Mouse (Mus musculus) thymus, adult 18-20 months (tissue): ENCODE measurements at regions not wholly inside any gene's neighbourhood (a gene's known extent, or its start where the extent isn't known, plus 50 kb on each side); places are given as distances from the start of the nearest gene placed in this dataset.
"Not testable (repeated sequence)": the region's sequence is repeated elsewhere in the genome, so short reads cannot be mapped to it uniquely, and the experiment has no call there.

Experiments used
- DNase-seq, 2 experiments: peaks; one replicate each; pipeline ENCODE4 v3.0.0; 2022; ENCODE audit warnings: mixed read lengths in 2 of 2

DNA sequence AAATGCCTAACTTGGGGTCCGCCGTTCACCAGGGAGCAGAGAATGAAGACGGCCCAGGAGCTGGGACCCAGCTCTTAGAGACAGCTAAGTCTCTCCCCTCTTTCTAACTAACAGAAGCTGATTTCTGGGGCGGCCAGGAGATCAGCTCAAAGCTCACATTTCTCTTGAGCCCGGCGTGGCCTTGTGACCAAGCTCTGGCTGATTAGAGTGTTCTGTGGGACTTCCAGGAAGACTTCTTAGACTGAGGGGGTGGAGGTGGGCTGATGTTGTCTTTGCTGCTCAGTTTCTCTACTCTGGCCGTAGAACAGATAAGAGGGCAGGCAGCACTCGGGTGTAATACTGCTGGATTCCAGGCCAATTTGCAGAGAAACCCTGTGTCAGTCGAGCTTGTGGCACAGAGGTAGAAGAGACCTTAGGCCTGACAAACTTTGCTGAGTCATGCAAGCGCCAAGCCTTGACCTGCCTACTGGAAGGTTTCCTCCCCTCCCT is 96.5 kb upstream of the Map3k1 start:
- no peak for DNase-seq

DNA sequence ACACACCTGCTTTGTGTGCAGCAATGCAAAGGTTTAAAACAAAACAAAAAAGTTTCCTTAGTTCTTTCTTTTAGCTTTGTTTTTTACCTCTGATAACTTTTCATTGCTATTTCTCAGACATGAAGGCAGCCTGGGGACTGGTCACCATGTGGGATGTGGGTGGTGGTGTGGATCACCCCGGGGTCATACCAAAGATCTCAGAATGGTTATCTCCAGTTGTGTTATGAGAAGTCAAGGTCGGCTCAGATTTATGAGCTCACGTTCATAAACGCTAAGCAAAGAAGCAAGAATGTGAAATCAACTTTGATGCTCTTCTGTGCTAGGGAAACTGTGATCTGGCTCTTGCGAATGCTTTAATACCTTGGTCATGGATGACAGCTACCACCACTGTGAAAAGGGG is 102.3 kb upstream of the Map3k1 start:
- no peak for DNase-seq

DNA sequence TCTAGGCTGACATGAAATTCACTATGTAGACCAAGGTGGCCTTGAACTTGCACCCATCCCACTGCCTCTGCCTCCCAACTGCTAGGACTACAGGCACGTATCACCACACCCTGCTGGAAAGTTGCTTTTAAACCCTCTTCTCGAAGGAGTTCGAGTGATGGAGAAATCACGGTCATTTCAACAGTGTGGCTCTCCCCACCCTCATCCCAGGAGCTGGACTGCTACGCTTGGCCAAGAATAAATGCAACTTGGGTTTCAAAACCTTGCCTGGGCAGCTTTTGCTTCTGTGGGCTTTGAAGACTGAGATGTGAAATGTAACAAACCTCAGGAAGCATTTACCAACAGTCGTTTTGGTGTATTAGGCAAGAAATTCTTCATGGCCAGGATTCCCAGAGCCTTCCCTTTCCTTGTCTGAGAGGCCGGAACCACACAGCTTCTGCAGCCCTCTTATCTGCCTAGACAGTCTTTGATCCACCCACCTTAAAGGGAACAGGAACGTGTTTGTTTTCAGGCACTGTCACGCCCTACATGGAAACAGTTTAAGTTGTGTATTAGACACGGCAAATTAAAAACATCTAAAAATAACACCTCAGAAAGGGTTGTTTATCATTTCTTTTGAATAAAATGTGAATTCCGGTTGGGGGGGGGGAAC is 103.0 kb upstream of the Map3k1 start:
- DNase-seq = no peak

DNA sequence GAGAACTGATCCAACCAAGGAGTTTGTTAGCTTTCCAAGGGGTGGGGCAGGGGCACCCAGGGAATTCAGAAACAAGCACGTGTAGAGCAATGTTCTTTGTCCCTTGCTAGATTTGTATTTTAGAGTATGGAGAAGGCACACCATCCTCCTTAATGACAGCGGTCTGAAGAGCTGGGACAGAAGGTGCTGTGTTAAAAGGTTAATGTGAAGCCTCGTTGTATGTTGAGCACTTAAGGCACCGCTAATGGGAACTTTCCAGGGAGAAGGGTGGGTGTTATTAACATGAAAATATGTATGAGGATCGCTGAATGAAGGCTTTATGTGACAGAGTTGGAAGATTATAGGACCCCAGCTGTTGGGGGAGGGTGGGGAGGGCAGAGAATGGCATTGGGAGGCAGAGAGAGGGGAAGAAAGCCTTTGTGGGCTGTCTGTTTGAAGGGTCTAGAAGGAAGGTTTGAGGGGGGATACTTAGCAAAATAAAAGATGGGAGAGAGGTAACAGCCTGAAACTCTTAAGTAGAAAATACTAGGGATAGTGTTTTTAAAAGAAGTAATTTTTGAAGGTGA is 105.6 kb upstream of the Map3k1 start:
- DNase-seq = no peak

DNA sequence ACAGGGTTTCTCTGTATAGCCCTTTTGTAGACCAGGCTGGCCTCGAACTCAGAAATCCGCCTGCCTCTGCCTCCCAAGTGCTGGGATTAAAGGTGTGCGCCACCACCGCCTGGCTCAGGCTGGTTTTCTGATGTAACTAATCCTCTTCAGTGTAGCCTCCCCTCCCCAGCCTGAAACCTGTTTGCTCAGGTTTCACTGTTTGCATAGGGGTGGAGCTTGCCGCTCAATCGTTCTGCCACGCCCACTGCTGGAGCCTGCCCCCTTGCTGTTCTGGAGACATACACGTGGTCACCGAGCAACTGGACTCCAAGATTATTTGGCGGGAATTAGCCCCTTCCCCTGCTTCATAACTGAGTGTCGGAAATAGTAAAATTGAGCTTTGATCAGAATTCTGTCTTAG is 110.6 kb upstream of the Map3k1 start:
- not testable (repeated sequence) for DNase-seq

DNA sequence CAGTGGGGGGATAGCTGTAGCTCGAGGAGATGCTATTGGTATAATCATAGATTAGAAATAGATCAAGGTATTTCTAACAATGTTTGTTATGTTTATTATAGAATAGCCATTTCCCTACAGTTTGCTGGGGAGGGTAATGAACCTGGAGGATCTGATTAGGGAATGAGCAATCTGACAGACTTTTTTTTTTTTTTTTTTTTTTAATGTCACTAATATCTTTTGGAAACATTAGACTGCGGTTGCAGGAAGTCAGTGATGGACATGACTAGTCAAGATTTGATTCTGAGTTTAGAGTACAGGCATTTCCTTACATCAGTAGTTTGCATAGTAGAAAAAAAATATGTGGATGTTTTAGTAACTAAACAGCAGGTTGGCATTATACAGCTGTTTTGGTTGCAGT is 111.7 kb upstream of the Map3k1 start:
- no peak for DNase-seq

DNA sequence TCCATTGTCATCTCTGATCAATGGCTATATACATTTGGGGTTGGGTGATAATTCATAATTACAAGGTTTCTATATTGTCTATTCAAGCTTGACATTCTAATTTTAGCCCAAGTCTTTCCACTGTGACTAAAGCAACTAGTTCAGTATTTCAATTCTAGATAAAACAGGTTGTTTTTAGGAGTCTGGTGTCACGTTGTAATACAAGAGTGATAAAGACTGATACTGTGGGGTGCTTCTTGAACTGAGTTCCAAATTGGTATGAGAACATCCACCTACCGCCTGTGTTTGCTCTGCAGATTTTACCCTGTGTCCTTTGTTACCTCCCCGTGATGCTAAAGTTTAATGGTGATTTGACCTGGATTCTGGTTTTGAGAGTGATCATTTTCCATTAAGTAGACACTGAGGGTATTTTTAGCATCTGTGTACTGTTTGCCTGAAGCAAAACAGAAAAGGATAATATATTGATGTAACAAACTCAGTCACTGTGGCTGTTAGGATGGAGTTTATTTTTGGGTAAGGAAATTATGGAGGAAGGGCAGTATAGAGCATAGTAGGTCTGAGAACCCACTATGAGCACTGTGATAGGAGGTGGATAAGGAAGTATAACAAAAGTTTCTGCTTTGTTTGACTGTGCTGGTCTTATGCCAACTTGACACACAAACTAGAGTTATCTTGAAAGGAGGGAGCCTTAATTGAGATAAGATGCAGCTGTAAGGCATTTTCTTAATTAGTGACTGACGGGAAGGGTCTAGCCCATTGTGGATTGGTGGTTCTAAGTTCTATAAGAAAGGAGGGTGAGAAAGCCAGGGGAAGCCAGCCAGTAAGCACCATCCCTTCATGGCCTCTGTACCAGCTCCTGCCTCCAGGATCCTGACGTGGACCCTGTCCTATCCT is 112.6 kb upstream of the Map3k1 start:
- no peak for DNase-seq

DNA sequence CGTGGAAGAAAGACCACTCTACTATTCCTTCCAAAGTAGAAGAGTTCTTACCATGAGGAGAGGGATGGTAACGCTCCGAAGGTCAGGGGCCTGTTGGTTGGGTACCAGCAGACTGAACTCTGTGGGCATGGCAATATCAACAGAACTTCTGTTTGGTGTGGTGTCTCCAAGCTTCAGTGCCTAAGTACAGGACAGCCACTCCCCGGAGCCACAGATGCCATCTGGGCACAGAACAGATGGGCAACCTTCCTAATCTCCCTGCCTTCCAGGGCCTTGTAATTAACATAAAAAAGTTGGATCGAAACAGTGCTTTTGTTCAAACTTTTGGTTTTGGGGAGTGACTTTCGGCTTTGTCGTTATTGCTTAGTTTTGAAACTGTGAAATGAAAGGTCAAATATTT is 116.6 kb upstream of the Map3k1 start:
- DNase-seq = no peak

DNA sequence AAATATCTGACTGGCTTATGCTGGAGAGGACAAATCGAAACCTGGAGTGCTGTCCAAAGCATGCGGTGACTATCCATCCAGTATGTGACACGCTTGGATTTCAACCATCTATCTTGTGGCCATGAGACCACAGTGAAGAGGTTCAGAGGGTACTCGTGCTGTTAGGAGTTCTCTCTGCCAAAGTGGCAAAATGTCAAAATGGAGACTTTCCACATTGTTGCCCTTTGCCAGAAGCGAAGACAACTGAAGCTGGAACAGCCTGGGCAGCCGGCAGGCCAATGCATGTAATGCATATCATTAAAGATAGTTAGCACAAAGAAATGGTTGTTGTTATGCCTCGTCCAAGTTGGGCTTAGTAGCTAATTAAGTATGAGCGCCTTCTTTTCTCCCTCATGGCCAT is 118.0 kb upstream of the Map3k1 start:
- DNase-seq = no peak

DNA sequence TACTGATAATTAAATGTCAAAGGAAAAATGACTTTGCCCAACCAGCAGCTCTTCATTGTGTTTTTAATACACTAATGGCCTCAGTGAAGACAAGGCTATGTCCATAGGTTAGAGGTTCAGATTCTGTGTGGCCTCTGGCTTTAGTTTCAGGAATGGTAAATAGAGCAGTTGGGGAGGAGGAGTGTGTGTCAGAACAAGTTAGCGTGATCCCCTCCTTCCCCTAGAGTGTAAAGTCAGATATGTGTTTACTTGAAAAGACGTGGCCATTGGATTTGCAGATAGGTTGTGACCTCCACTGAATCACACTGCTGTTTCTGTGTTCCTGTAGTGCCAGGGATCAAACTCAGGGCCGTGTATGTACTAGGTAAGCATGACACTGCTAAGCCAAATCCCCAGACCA is 118.7 kb upstream of the Map3k1 start:
- DNase-seq = no peak

DNA sequence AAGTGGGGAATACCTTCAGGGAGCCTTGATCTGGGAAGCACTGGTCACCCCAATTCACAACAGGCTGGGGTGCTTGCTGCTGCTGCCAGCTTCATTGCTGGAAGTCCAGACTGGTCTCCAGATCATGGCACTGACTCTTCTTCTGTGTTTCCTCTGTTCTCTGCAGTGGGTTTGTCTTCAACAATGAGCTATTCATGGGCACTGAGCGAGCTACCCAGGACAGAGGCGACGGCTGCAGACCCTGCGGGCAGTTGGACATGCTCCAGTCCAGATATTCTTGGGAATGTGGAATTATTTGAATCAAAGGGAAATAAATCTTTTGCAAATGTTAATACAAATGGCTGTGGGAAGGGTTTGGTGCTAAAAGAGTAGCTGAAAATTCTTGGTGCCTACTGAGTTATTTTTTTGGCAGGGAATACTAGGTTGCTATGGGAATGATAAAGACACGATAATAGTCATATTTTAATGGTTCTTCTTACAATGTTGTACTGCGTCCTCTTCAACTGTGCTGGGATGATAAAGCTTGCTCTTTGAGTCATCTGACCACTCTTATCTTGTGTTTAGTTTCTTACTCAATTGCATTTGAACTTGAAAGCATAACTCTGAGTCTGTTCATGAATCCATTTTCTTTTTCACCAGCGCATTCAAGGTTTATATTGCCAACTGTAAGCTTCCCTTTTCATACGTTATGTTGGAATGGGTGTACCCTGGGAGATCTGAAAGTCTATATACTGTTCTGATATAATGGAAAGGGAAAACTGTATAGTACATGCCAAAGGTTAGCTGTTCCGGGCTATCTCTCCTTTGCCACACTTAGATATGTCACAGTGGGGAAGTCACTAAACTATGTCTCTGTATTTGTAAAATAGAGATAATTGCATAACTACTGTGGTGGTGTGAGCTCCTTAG is 120.1 kb upstream of the Map3k1 start:
- DNase-seq = no peak

DNA sequence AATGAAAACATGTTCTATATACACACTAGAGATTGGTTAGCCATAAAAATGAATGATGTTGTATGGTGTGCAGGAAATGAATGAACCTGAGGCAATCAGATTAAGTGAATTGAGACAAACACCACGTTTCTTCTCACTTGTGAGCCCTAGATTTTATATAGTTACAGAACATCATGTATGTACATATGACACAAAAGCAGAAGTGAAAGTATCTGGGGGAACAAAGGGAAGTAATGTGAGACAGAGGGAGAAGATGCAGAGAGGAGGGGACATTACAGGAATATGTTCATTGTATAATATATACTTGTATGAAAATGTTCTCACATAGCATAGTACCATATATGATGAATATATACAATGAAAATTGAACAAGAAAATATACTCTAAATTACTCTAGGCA is 121.1 kb upstream of the Map3k1 start:
- no peak for DNase-seq

DNA sequence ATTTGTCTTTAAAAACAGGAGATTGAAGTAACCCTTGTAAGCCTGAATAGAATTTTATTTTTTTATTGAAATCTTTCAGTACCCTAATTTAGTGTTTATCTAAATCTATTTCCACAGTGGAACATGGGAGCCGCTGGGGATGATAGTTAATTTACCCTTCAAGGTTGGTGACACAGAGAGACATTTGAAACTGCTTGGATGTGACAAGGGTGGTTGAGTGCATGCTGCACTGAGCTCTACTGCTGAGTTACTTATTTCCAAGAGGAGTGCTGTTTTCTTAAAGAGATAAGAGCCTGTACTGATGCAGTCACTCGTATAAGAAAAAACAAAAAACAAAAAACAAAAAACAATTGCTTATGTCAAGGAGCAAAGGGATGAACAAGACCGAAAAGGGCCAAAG is 123.7 kb upstream of the Map3k1 start:
- no peak for DNase-seq

DNA sequence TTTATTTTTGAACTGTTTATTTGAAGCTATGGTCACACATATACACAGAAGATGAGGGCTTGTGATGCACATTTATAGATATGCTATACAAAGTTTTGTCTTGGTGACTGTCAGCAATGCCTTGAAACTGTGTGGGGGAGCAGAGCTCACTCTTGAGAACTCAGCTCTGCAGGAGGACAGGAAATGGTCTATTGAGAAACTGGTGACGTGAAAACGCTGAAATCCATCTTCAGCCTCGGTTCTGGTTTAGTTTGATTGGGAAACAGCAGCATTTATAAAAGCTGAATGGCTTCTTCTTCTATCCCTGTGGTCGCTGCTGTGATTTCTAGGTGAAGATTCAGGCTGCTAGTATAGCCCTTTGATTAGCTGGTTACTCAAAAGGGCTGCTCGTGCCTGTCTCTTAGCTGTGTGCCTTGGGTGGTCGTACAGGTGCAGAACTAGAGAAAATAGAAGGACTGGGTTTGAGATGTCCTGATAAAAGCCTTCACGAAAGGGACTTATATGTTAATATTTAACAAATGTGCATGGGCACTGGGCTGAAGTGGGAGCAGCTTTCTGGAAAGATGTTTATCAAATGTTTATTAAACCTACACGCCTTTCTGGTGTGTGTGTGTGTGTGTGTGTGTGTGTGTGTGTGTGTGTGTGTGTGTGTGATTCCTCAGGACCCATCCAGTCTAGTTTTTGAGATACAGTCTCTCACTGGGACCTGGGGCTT is 124.9 kb upstream of the Map3k1 start:
- no peak for DNase-seq

DNA sequence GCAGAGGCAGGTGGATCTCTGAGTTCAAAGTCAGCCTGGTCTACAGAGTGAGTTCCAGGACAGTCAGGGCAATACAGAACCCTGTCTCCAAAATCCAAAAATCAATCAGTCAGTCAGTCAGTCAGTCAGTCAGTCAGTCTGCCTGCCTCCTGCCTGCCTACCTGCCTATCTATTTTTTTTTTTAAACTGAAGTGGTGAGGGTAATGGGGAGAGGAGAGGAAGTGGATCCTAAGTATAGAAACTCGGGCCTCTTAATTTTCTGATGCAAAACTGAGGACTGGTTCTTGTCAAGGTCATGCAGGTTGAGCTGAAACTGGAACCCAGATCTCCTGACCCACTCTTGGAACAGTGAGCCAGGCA is 126.9 kb upstream of the Map3k1 start:
- no peak for DNase-seq

DNA sequence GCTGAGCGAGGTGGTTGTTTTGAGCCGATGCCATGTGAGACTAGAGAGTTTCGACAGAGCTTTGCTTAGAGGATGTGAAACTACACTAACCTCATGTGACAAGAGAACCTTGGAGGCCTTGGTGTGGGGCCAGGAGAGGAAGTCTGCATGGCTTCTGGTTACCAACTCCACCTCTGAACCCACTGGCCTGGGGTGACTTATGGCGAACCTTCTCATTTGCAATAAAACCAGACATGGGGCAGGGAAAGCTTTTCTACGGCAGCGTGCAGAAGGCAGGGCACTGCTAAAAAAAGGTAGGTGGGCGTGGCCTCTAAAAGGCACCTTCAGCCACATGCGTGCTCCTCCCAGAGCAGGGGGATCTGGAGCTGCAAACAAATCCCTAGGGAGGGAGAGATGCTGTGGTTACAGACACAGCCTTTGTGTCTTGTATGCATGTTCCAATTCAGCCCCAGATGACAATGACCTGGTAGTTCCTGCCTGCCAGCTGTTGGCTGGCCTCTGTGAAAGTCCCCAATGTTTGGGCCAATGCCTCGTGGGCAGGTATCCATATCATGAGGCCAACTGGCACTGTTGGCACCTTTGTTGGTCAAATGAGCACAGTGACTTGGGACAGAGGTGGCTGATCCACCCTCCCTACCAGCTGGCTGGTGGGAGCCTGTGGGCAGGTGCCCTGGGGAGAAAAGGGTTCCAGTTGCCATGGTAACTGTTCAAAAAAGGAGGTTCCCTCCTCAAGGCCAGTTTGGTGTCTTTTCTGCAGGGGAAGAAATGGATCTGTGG is 127.5 kb upstream of the Map3k1 start:
- DNase-seq = peak; percentile 16 to 58

DNA sequence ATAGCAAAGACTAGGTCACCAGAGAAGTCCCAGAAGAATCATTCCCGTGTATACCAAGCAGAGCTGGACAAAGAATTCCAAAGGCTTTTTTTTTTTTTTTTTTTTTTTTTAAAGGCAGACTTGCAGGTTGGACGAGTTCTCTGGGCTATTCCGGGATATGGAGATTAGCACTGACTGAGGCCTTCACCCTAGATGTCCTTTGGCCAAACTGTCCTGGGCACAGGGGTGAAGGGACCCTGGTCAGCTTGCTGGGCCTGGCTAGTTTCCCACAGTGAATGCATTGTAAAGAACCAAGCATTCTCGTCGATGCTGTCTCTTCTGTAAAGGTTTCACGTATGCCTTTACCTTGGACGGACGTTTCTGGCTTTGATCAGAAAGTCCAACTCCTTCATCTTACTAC is 128.2 kb upstream of the Map3k1 start:
- no peak for DNase-seq

DNA sequence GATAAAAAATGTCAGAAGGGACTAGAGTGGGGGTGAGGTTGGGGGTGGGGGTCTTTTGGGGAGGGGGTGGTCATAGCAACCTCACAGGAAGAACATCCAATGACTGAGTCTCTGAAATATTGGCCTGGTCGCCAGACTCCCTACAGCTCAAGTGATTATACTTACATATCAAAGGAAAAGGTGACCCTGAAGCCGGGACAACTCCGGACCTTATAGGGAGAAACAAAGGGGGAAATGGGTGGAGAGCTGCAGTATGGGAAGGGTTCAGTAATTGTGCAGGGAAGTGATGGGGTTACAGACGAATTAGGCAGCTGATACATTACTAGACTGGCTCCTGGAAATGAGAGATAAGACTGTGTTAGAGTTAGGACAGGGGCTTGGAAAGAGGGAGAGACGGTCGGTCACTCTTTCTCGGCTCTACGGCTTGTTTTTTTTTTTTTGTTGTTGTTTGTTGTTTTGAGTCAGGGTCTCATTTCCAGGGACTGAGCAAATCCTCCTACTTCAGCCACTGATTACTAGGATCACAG is 130.2 kb upstream of the Map3k1 start:
- no peak for DNase-seq

DNA sequence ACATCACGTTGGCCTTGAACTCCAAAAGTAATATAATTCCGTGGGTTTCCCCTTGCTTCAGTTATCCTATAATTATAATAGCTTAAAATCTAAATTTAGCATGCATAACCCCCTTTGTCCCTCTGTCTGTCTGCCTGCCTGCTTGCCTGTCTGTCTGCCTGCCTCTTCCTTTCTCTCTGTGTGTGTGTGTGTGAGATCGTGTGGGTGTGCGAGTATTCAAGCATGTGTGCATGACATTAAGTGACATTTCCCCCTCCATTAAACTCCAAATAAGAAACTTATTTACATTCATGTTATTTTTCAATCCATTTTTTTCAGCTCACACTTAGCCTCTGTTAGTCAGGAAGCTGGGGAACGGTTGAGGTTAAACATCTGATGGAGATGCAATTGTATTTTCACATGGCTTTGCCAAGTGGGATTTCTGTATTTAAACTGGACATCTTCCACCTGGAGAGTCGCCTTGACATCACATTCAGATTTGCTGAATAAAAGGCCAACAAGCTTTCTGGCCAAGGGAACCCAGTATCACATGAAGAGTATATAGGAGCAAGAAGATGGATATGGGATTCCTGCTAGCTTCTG is 130.8 kb upstream of the Map3k1 start:
- no peak for DNase-seq

DNA sequence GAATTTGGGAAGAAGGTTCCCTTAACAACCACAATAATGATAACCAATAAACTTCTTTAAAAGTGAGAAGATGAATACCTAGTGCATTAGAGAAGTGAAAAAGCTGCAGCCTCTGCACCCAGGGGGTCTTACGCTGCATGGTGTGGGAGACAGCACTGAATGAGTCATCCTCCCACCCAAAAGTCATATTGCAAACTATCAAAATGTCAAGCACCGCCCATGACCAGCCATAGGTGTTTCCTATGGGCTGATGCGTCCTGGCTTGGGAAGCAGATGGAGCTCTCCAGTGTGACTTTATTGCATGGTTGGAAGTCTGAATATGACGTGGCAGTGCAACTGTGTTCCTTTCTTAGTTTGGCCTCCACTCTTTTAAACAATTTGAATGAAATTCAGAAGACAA is 131.5 kb upstream of the Map3k1 start:
- DNase-seq = no peak
